Mouse (Mus musculus) megakaryocyte, embryonic 14.5 days (primary cell): ENCODE data around the gene Slc6a6.

Experiments
- FLI1 ChIP-seq: IDR thresholded peaks from 2 replicates; pipeline ENCODE4 v1.6.1; 2012; ENCODE audit warnings: low read length, inconsistent platforms, mixed read lengths
- GATA1 ChIP-seq: IDR thresholded peaks from 3 replicates; pipeline ENCODE4 v1.6.1; 2012; ENCODE audit warnings: mixed read lengths, low read length, inconsistent platforms, borderline replicate concordance

DNA sequence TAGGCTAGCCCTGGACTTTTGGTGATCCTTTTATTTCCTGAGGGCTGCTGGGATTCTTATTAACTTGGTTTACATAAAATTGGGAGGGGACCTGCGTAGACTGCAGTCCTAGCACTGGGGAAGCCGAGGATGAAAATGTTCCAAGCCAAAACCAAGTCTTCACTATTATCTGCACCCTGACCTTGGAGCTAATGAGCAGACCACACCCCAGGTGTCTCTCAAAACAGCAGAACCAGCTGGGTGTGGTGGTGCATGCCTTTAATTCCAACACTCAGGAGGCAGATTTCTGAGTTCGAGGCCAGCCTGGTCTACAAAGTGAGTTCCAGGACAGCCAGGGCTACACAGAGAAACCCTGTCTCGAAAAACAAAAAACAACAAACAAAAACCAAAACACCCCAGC lies 16.7 kb upstream of the Slc6a6 start:
- TF ChIP-seq GATA1 (no peak), FLI1 (no peak)
